Mouse (Mus musculus) stomach, embryonic 14.5 days (tissue): ENCODE measurements around the gene Cntn5. TPM values are rescaled to one million over a fixed set of nuclear protein-coding genes. Genes with fewer than 3 reads are reported as not detected.

ENCODE experiments used
- ATAC-seq: fragments of 200-750 bp; cut with Nextera tagmentation; 2 replicates; pipeline ENCODE4 v1.8.0; 2017; ENCODE audit warnings: low read depth, moderate TSS enrichment; ENCODE audit not compliant: insufficient number of reproducible peaks, insufficient read depth, low FRiP score
- H3K27ac ChIP-seq: fragments of 300-500 bp; sonication (generic); 2 replicates; pipeline ENCODE4 v1.5.1; 2014; ENCODE audit warnings: mild to moderate bottlenecking, low read length, moderate library complexity, mixed read lengths
- H3K27me3 ChIP-seq: fragments of 300-500 bp; sonication (generic); 2 replicates; pipeline ENCODE4 v1.6.1; 2014; ENCODE audit warnings: low read length, control low read depth, mixed read lengths; ENCODE audit not compliant: control insufficient read depth, insufficient read depth
- H3K36me3 ChIP-seq: fragments of 300-500 bp; sonication (generic); 2 replicates; pipeline ENCODE4 v1.6.1; 2014; ENCODE audit warnings: mild to moderate bottlenecking, control low read depth, low read length, moderate library complexity, mixed read lengths; ENCODE audit not compliant: control insufficient read depth, insufficient read depth
- H3K4me1 ChIP-seq: fragments of 300-500 bp; sonication (generic); 2 replicates; pipeline ENCODE4 v1.6.1; 2014; ENCODE audit warnings: low read length, control low read depth, mixed read lengths; ENCODE audit not compliant: control insufficient read depth, insufficient read depth
- H3K4me2 ChIP-seq: fragments of 300-500 bp; sonication (generic); replicated peaks from 2 replicates; pipeline ENCODE4 v1.6.1; 2014; ENCODE audit warnings: low read depth, low read length, control low read depth
- H3K4me3 ChIP-seq: fragments of 300-500 bp; sonication (generic); 2 replicates; pipeline ENCODE4 v1.5.1; 2014; ENCODE audit warnings: low read depth, low read length, control low read depth
- H3K9ac ChIP-seq: fragments of 300-500 bp; sonication (generic); replicated peaks from 2 replicates; pipeline ENCODE4 v1.6.1; 2014; ENCODE audit warnings: low read depth, mild to moderate bottlenecking, control low read depth, low read length, moderate library complexity, mixed read lengths
- H3K9me3 ChIP-seq: fragments of 300-500 bp; sonication (generic); 2 replicates; pipeline ENCODE4 v1.6.1; 2016; ENCODE audit warnings: low read depth, low read length, control low read depth; ENCODE audit not compliant: control insufficient read depth
- WGBS: fragments of 180-500 bp; shearing (Covaris S2); extraction: QIAGEN DNeasy Blood & Tissue Kit; methylation state at CpG from one replicate; pipeline ENCODE4 v1.1.7; 2014; 5-methylcytosine and 5-hydroxymethylcytosine counted together
- polyA plus RNA-seq: library from polyadenylated mRNA; unstranded; fragments of >200 nt; fragmentation: Nextera tagmentation; extraction: Ambion mirVana; gene quantifications from 2 replicates; pipeline ENCODE4 v1.2.1, GENCODE M21; 2014

Cntn5 gene
- polyA plus RNA-seq, 1 experiment from 2014 or later, result 0.20 TPM

- Histone ChIP-seq H3K9me3 (no peaks in the 10 kb centered on the region), H3K4me2 (no peak overlapping the region), H3K9ac (no peak overlapping the region), H3K27me3 (no peaks in the 10 kb centered on the region), H3K4me1 (no peaks in the 10 kb centered on the region), H3K4me3 (no peak overlapping the region), H3K36me3 (no peaks in the 10 kb centered on the region), H3K27ac (no peak overlapping the region)
- no peak for ATAC-seq
- 92% methylated on average over 1 of the region's 1 CpGs for WGBS
Observed at GRCm38 (mm10) chr9:10797158-10797557, 107.4 kb downstream of the Cntn5 start.

DNA sequence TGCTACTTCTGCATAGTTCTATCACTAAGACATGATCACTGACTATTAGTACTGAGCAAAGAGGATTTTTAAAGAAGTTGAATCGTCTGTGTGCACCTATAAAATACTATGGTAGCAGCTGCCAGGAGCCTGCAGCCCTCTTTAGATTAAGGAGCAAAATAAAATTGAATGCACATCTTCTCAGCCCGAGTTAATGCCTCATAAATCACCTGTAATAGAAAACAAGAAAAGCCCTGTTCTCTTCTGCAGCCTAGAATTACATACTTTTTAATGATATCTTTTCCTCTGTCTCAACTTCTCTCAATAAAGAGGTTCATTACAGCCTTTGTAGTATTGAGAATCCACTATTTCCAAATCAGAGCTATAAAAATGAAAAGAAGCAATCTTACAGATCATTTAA lies 109.5 kb downstream of the Cntn5 start:
- no peak overlapping the region for H3K27ac ChIP-seq
- no peak overlapping the region for H3K9ac ChIP-seq
- H3K4me3 ChIP-seq, result no peak overlapping the region
- no peak overlapping the region for H3K4me2 ChIP-seq
- H3K27me3 ChIP-seq, result no peaks in the 10 kb centered on the region
- H3K9me3 ChIP-seq, result no peaks in the 10 kb centered on the region
- WGBS, result 60% methylated on average over 2 of the region's 2 CpGs
- H3K4me1 ChIP-seq, result no peaks in the 10 kb centered on the region
- no peak for ATAC-seq
- H3K36me3 ChIP-seq, result no peaks in the 10 kb centered on the region

- no peak overlapping the region for H3K27ac ChIP-seq
- H3K9ac ChIP-seq, result no peak overlapping the region
- no peaks in the 10 kb centered on the region for H3K4me1 ChIP-seq
- no peaks in the 10 kb centered on the region for H3K9me3 ChIP-seq
- no peak overlapping the region for H3K4me2 ChIP-seq
- ATAC-seq, result no peak
- no peaks in the 10 kb centered on the region for H3K36me3 ChIP-seq
- 79% methylated on average over 2 of the region's 2 CpGs for WGBS
- no peaks in the 10 kb centered on the region for H3K27me3 ChIP-seq
- H3K4me3 ChIP-seq, result no peak overlapping the region
Observed at GRCm38 (mm10) chr9:10731878-10732277, 172.7 kb downstream of the Cntn5 start.

DNA sequence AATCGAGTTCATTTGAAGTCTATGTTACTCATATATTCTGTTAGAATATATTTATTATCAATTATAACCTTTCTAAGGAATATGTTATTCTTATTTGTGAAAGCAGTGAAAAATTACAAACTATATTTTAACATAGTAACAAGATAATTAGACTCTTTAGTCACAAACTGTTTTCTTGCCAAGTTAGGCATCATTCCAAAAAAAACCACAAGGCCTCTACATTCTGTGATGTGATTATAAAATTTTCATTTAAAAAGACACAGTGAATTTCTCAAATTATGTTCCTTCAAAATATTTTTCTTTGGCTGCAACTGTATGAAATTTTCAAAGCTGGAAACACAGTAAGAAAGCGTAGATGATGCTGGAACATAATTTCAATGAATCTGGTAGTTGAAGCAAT lies 180.4 kb downstream of the Cntn5 start:
- 72% methylated on average over 2 of the region's 2 CpGs for WGBS
- no peak overlapping the region for H3K9ac ChIP-seq
- no peaks in the 10 kb centered on the region for H3K9me3 ChIP-seq
- no peak overlapping the region for H3K27ac ChIP-seq
- H3K36me3 ChIP-seq, result no peaks in the 10 kb centered on the region
- H3K4me1 ChIP-seq, result no peaks in the 10 kb centered on the region
- H3K27me3 ChIP-seq, result no peaks in the 10 kb centered on the region
- ATAC-seq, result no peak
- H3K4me3 ChIP-seq, result no peak overlapping the region
- H3K4me2 ChIP-seq, result no peak overlapping the region

DNA sequence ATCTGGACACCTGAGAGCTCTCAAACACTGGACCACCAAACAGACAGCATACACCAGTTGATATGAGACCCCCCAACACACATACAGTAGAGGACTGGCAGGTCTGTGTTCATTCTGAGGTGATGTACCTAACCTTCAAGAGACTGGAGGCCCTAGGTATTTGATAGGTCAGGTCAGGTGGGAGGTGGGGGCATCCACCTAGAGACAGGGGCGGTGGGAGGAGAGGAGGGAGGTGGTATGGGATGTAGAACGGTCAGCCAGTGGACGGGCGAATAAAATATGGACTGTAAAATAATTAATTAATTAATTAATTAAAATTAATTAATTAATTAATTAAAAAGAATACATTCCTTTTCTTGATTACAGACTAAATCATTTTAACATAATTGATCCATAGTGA lies 182.5 kb downstream of the Cntn5 start:
- 88% methylated on average over 4 of the region's 4 CpGs for WGBS
- Histone ChIP-seq H3K27ac (no peak overlapping the region), H3K27me3 (no peaks in the 10 kb centered on the region), H3K4me3 (no peak overlapping the region), H3K4me2 (no peak overlapping the region), H3K9me3 (no peaks in the 10 kb centered on the region), H3K4me1 (no peaks in the 10 kb centered on the region), H3K9ac (no peak overlapping the region), H3K36me3 (no peaks in the 10 kb centered on the region)
- no peak for ATAC-seq

- H3K9me3 ChIP-seq, result no peaks in the 10 kb centered on the region
- no peak overlapping the region for H3K27ac ChIP-seq
- no peaks in the 10 kb centered on the region for H3K4me1 ChIP-seq
- no peak overlapping the region for H3K4me3 ChIP-seq
- ATAC-seq, result no peak
- H3K4me2 ChIP-seq, result no peak overlapping the region
- 79% methylated on average over 3 of the region's 3 CpGs for WGBS
- H3K27me3 ChIP-seq, result no peaks in the 10 kb centered on the region
- no peaks in the 10 kb centered on the region for H3K36me3 ChIP-seq
- no peak overlapping the region for H3K9ac ChIP-seq
Observed at GRCm38 (mm10) chr9:10718986-10719385, 185.6 kb downstream of the Cntn5 start.

- H3K4me1 ChIP-seq, result no peaks in the 10 kb centered on the region
- H3K27me3 ChIP-seq, result no peaks in the 10 kb centered on the region
- H3K4me3 ChIP-seq, result no peak overlapping the region
- H3K4me2 ChIP-seq, result no peak overlapping the region
- H3K9me3 ChIP-seq, result no peaks in the 10 kb centered on the region
- 28% methylated on average over 1 of the region's 1 CpGs for WGBS
- H3K36me3 ChIP-seq, result no peaks in the 10 kb centered on the region
- H3K27ac ChIP-seq, result no peak overlapping the region
- no peak for ATAC-seq
- no peak overlapping the region for H3K9ac ChIP-seq
Observed at GRCm38 (mm10) chr9:10713641-10714040, 190.9 kb downstream of the Cntn5 start.

DNA sequence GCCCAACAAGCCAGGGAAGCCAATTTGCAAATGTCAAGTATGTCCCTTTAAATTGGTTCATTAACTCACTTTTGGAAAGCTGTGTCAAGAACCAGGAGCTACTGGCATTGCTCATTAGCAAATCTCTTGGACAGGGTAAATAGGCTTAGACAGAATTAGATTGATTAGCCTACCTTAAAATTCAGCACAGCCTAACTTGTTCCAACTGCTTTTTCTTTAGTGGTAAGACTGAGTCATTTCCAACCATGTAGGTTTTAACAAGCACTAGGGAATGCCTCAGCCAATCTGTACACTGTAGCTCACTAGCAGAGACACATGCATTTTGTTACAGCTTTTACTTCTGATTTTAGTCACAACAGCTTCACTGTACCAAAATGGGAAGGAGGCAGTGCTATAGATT lies 222.9 kb downstream of the Cntn5 start:
- Histone ChIP-seq H3K9ac (no peak overlapping the region), H3K36me3 (no peaks in the 10 kb centered on the region), H3K27ac (no peak overlapping the region), H3K4me2 (no peak overlapping the region), H3K27me3 (no peaks in the 10 kb centered on the region), H3K4me3 (no peak overlapping the region), H3K9me3 (no peaks in the 10 kb centered on the region), H3K4me1 (no peaks in the 10 kb centered on the region)
- no peak for ATAC-seq

DNA sequence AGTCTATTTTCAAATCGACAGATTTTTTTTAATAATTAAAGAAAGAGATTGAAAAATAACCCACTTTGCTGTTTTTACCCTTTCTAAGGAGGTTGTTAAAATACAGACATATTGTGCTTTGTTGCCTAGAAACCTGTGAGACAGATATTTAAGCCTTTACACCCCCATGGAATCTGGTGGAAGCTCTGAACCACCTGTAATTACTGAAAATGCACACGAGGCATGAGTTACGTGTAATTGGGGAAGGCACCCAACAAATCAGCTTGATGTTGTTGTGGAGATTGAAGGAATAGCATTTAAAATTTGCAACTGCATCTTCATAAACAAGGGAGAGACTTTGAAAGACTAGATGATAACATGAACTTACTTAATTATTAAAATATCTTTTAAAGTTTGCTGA lies 223.4 kb downstream of the Cntn5 start:
- Histone ChIP-seq H3K9me3 (no peaks in the 10 kb centered on the region), H3K9ac (no peak overlapping the region), H3K27ac (no peak overlapping the region), H3K4me2 (no peak overlapping the region), H3K4me3 (no peak overlapping the region), H3K27me3 (no peaks in the 10 kb centered on the region), H3K4me1 (no peaks in the 10 kb centered on the region), H3K36me3 (no peaks in the 10 kb centered on the region)
- ATAC-seq, result no peak
- 87% methylated on average over 3 of the region's 3 CpGs for WGBS
